Mouse (Mus musculus): ENCODE data around the gene Gjb3. TPM values are rescaled to one million over a fixed set of nuclear protein-coding genes. Genes with fewer than 3 reads are reported as not detected.

Gjb3 gene
- polyA plus RNA-seq, 1 experiment from 2014 or later, result not detected

Other genes starting within 250 kb of the Gjb3 start
- gene Tmem35b, start 207.2 kb downstream of the Gjb3 start, polyA plus RNA-seq (2015; fragmentation: Nextera tagmentation; extraction: Ambion mirVana), result 12.6 and 14.6 TPM in 2 replicates
- 7.7 and 8.3 TPM in 2 replicates for gene Dlgap3, start 161.6 kb downstream of the Gjb3 start, polyA plus RNA-seq (2015; fragmentation: Nextera tagmentation; extraction: Ambion mirVana)
- gene Smim12, start 87.1 kb downstream of the Gjb3 start, polyA plus RNA-seq (2015; fragmentation: Nextera tagmentation; extraction: Ambion mirVana), result 49.3 and 52.8 TPM in 2 replicates
- gene Gja4, start 16.8 kb downstream of the Gjb3 start, polyA plus RNA-seq (2015; fragmentation: Nextera tagmentation; extraction: Ambion mirVana), result 13.3 and 16.4 TPM in 2 replicates
- 0.16 TPM in 1 of 2 replicates, not detected in the other for gene Gjb4, start 23.2 kb upstream of the Gjb3 start, polyA plus RNA-seq (2015; fragmentation: Nextera tagmentation; extraction: Ambion mirVana)
- gene Gjb5, start 27.3 kb upstream of the Gjb3 start, polyA plus RNA-seq (2015; fragmentation: Nextera tagmentation; extraction: Ambion mirVana), result 0.11 and 0.14 TPM in 2 replicates